Mouse (Mus musculus) heart, adult 2 months (tissue): ENCODE measurements around the gene Kcnj6.

Experiments
- CTCF ChIP-seq: fragments of 200-600 bp; IDR thresholded peaks from 2 replicates; pipeline ENCODE4 v1.8.1; 2022; ENCODE audit warnings: antibody characterized with exemption, mild to moderate bottlenecking, moderate library complexity
- POLR2A ChIP-seq: fragments of 200-500 bp; IDR thresholded peaks from 2 replicates; pipeline ENCODE4 v1.6.1; 2011; ENCODE audit warnings: mild to moderate bottlenecking, low read depth, low read length, control low read depth; ENCODE audit not compliant: insufficient read depth

GRCm38 (mm10) chr16:94919177-94919576, 78.3 kb downstream of the Kcnj6 start:
- TF ChIP-seq POLR2A (no peak), CTCF (no peak)
